Mouse (Mus musculus): ENCODE results near the gene Neurl1a.

DNA sequence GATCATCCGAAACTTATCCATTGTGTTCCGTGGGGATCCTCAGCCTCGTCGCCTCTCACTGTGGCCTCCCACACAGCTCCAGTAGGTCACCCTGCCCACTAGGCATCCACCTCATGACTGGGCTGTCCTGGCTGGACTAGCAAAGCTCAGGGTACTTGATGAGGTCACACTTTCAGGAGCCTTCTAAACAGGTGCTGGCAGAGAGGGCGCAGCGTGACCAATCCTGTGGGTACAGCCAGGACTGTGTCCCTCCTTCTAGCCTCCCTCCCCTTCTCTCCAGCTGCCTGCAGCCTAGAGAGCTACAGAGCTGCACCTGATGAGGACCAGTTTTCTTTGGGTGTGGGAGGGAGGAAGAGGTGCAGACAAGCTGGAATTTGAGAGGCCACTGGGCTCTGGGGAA lies 34.5 kb upstream of the Neurl1a start, which contains the start of gene Calhm1:
- no peak for TF ChIP-seq GATA1 (IDR thresholded peaks at IDR 0.05; ENCODE audit: low read length)
- no peak for TF ChIP-seq TAL1 (IDR thresholded peaks at IDR 0.05; ENCODE audit: low read length)
